Mouse (Mus musculus): Measurements from ENCODE around the gene Slc25a38. TPM values are rescaled to one million over a fixed set of nuclear protein-coding genes. Genes with fewer than 3 reads are reported as not detected.

Gene Slc25a38
- polyA plus RNA-seq, 1 experiment from 2014 or later, result 20.0 TPM

GRCm38 (mm10) chr9:120144474-120144873 lies 34.3 kb downstream of the Slc25a38 start:
- H3K9me3 ChIP-seq (ENCODE audit: low read length), result no peaks in the 10 kb centered on the region
- no peak overlapping the region for H3K9ac ChIP-seq (replicated peaks; ENCODE audit: low read depth)
- H3K27ac ChIP-seq (ENCODE audit: low read length), result no peak overlapping the region
- no peak for ATAC-seq
- 83% methylated on average over 13 of the region's 13 CpGs for WGBS
- no peak for TF ChIP-seq EP300 (IDR thresholded peaks at IDR 0.05)
- TF ChIP-seq CTCF (IDR thresholded peaks at IDR 0.05), result no peak
- no peaks in the 10 kb centered on the region for H3K27me3 ChIP-seq (replicated peaks; ENCODE audit: insufficient read depth, low read length)
- H3K36me3 ChIP-seq (ENCODE audit: insufficient read depth, low read length), result no peaks in the 10 kb centered on the region
- H3K4me3 ChIP-seq (ENCODE audit: low read depth, low read length), result no peak overlapping the region
- no peak for DNase-seq (ENCODE audit: low spot score)
- no peak overlapping the region for H3K4me2 ChIP-seq (replicated peaks; ENCODE audit: low read depth, low read length)
- H3K4me1 ChIP-seq (ENCODE audit: insufficient read depth, low read depth, low read length), result no peaks in the 10 kb centered on the region

- Histone ChIP-seq H3K4me3 (ENCODE audit: low read depth, low read length) (no peak within 1 kb of the TSS), H3K27ac (ENCODE audit: low read length) (no peak within 1 kb of the TSS), H3K4me1 (ENCODE audit: insufficient read depth, low read depth, low read length) (no peaks in the 10 kb centered on the region), H3K9ac (replicated peaks; ENCODE audit: low read depth) (no peak within 1 kb of the TSS), H3K27me3 (replicated peaks; ENCODE audit: insufficient read depth, low read length) (no peaks in the 10 kb centered on the region), H3K4me2 (replicated peaks; ENCODE audit: low read depth, low read length) (no peak within 1 kb of the TSS), H3K36me3 (ENCODE audit: insufficient read depth, low read length) (no peaks in the 10 kb centered on the region), H3K9me3 (ENCODE audit: low read length) (no peaks in the 10 kb centered on the region)
- TF ChIP-seq CTCF (IDR thresholded peaks at IDR 0.05) (no peak), EP300 (IDR thresholded peaks at IDR 0.05) (no peak)
- 70% methylated on average over 11 of the region's 11 CpGs for WGBS
- no peak for DNase-seq (ENCODE audit: low spot score)
- no peak for ATAC-seq
Measured at GRCm38 (mm10) chr9:120149222-120149828, 39.2 kb downstream of the Slc25a38 start, which contains the start of gene Mobp. Mobp (plus strand) TSS chr9:120149707.

GRCm38 (mm10) chr9:120151152-120151551 lies 41.0 kb downstream of the Slc25a38 start:
- ATAC-seq (no peak), DNase-seq (ENCODE audit: low spot score) (no peak)
- Histone ChIP-seq H3K9me3 (ENCODE audit: low read length) (no peaks in the 10 kb centered on the region), H3K27ac (ENCODE audit: low read length) (no peak overlapping the region), H3K4me2 (replicated peaks; ENCODE audit: low read depth, low read length) (no peak overlapping the region), H3K4me1 (ENCODE audit: insufficient read depth, low read depth, low read length) (no peaks in the 10 kb centered on the region), H3K27me3 (replicated peaks; ENCODE audit: insufficient read depth, low read length) (no peaks in the 10 kb centered on the region), H3K4me3 (ENCODE audit: low read depth, low read length) (no peak overlapping the region), H3K36me3 (ENCODE audit: insufficient read depth, low read length) (no peaks in the 10 kb centered on the region), H3K9ac (replicated peaks; ENCODE audit: low read depth) (no peak overlapping the region)
- no peak for TF ChIP-seq EP300 (IDR thresholded peaks at IDR 0.05)
- no peak for TF ChIP-seq CTCF (IDR thresholded peaks at IDR 0.05)
- 60% methylated on average over 5 of the region's 5 CpGs for WGBS

- no peak overlapping the region for H3K9ac ChIP-seq (replicated peaks; ENCODE audit: low read depth)
- no peaks in the 10 kb centered on the region for H3K4me1 ChIP-seq (ENCODE audit: insufficient read depth, low read depth, low read length)
- DNase-seq (ENCODE audit: low spot score), result no peak
- no peak for ATAC-seq
- H3K27me3 ChIP-seq (replicated peaks; ENCODE audit: insufficient read depth, low read length), result no peaks in the 10 kb centered on the region
- no peaks in the 10 kb centered on the region for H3K36me3 ChIP-seq (ENCODE audit: insufficient read depth, low read length)
- H3K4me2 ChIP-seq (replicated peaks; ENCODE audit: low read depth, low read length), result no peak overlapping the region
- H3K9me3 ChIP-seq (ENCODE audit: low read length), result no peaks in the 10 kb centered on the region
- H3K27ac ChIP-seq (ENCODE audit: low read length), result no peak overlapping the region
- TF ChIP-seq EP300 (IDR thresholded peaks at IDR 0.05) (no peak), CTCF (IDR thresholded peaks at IDR 0.05) (no peak)
- 64% methylated on average over 12 of the region's 12 CpGs for WGBS
- H3K4me3 ChIP-seq (ENCODE audit: low read depth, low read length), result no peak overlapping the region
Measured at GRCm38 (mm10) chr9:120151906-120152399, 41.8 kb downstream of the Slc25a38 start.

GRCm38 (mm10) chr9:120158047-120158446 lies 47.9 kb downstream of the Slc25a38 start:
- H3K27me3 ChIP-seq (replicated peaks; ENCODE audit: insufficient read depth, low read length), result no peaks in the 10 kb centered on the region
- no peaks in the 10 kb centered on the region for H3K36me3 ChIP-seq (ENCODE audit: insufficient read depth, low read length)
- H3K4me2 ChIP-seq (replicated peaks; ENCODE audit: low read depth, low read length), result no peak overlapping the region
- peak; percentile 53; the same call in 1 of the 2 replicates for ATAC-seq
- no peaks in the 10 kb centered on the region for H3K9me3 ChIP-seq (ENCODE audit: low read length)
- DNase-seq (ENCODE audit: low spot score), result no peak
- no peak overlapping the region for H3K27ac ChIP-seq (ENCODE audit: low read length)
- H3K4me1 ChIP-seq (ENCODE audit: insufficient read depth, low read depth, low read length), result no peaks in the 10 kb centered on the region
- H3K9ac ChIP-seq (replicated peaks; ENCODE audit: low read depth), result no peak overlapping the region
- 20% methylated on average over 4 of the region's 4 CpGs for WGBS
- no peak for TF ChIP-seq EP300 (IDR thresholded peaks at IDR 0.05)
- TF ChIP-seq CTCF (IDR thresholded peaks at IDR 0.05), result no peak
- no peak overlapping the region for H3K4me3 ChIP-seq (ENCODE audit: low read depth, low read length)

- Histone ChIP-seq H3K36me3 (ENCODE audit: insufficient read depth, low read length) (no peaks in the 10 kb centered on the region), H3K27me3 (replicated peaks; ENCODE audit: insufficient read depth, low read length) (no peaks in the 10 kb centered on the region), H3K4me1 (ENCODE audit: insufficient read depth, low read depth, low read length) (no peaks in the 10 kb centered on the region), H3K4me3 (ENCODE audit: low read depth, low read length) (no peak overlapping the region), H3K9ac (replicated peaks; ENCODE audit: low read depth) (no peak overlapping the region), H3K4me2 (replicated peaks; ENCODE audit: low read depth, low read length) (no peak overlapping the region), H3K9me3 (ENCODE audit: low read length) (no peaks in the 10 kb centered on the region), H3K27ac (ENCODE audit: low read length) (no peak overlapping the region)
- TF ChIP-seq EP300 (IDR thresholded peaks at IDR 0.05), result no peak
- TF ChIP-seq CTCF (IDR thresholded peaks at IDR 0.05), result no peak
- no peak for DNase-seq (ENCODE audit: low spot score)
- WGBS, result 87% methylated on average over 16 of the region's 16 CpGs
- no peak for ATAC-seq
Measured at GRCm38 (mm10) chr9:120163862-120164261, 53.7 kb downstream of the Slc25a38 start.

Measured in lung, postnatal 0 days (tissue).